Mouse (Mus musculus) thymus, adult 18-20 months (tissue): ENCODE measurements around the gene Rab4a.
"Not testable (repeated sequence)": the region's sequence is repeated elsewhere in the genome, so short reads cannot be mapped to it uniquely, and the experiment has no call there.

Experiments
- DNase-seq, 2 experiments: peaks; one replicate each; pipeline ENCODE4 v3.0.0; 2022; ENCODE audit warnings: mixed read lengths in 2 of 2

Rab4a gene

DNA sequence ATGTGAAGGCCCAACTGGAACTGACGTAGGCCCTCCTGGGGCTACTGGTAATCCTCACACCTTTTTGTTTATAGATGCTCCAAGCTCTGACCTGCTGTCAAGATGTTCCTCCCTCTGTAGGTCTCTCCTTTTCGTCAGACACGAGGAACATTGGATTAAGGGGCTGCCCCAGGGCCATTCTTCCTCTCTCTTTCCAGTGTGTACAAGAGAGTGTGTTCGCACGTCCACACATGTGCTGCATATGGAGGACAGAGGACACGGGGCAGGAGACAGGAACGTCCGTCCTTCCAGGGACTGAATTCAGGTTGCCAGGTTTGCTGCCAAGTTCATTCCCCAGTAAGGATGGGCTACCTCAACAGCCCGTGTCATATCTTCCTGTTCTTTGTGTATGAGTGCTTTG lies 16.3 kb upstream of the Rab4a start:
- no peak for DNase-seq

DNA sequence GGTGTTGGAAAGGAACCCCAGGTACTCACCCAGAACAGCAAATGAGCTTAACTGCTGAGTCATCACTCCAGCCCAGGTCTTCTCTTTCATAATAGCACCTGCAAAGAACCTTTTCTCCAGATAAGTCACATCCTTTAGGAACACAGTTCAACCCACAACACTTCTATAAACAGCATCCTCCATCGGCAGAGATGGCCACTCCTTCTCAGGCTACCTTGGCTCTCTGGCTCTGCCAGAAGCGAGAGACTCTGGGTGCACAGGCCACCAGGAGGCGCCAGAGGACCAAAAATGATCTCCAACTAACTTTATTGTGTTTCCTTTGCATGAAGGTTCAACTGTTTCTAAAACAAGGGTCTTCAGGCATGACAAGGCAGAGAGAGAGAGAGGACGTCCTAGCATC lies 15.8 kb upstream of the Rab4a start:
- peak; percentile 39 to 46 for DNase-seq

DNA sequence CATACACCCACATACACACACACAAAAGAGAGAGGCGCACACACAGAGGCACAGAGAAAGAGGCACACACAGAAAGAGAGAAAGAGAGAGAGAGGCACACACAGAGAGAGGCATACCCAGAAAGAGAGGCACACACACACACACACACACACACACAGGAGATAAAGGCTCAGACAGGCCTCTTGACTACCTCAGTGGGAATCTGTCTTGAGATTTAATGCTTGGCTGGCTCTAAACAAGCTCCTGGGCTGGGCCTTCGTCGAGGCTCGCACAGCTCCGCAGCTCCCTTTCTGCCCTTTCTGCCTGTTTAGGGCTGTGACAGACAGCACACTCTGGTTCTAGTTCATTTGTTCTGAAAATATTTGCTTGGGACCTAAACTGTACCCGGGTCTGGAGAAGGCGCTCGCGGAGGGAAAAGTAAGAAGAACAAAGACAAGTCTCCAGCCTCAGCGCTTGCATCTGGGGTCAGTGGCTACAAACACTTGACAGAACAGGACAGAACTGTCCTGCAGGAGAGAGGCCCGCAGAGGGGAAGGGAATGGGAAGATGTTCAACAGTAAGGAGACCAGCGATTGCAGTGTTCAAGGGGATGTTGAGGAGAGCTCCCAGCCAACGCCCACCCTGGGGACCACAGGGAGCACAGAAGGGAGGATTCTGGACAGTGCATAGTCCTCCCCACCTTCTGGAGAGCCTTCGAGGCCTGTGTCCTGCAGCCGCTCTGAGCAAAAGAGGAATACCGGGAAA lies 14.5 kb upstream of the Rab4a start:
- DNase-seq = no peak

DNA sequence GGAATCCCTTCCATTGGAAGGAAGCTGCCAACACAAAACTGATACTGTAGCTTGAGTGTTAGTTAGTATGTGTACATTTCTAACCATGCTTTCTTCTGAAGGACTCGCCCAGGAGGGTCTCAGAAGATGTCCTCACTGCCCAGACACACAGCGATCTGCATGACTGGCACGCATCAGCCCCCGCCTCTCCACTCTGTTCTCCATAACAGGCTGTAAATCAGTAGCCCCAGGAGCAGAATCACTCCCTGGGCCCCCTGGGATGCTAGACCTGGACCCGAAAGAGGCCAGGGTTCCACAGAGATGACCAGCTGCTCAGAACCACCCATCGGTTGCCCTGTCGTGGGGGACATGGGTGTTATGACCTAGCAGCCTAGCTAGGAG lies 13.9 kb upstream of the Rab4a start:
- DNase-seq = no peak

DNA sequence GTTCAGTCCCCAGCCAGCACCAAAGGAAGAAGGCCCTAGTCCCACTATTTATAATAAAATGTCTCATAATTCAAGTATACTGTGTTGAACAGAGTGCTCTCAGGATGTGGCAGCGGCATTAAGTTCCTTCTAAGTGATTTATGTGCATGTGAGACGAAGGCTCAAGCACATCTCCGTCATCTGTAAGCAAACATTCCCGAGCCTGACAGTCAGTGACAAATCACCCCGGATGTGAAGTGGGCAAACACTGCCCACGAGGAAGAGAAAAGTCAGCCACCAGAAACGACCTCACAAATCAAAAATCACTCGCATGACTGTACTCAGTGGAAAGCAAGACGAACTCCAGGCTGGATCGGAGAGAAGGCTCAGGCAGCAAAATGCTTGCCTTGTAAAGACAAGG lies 11.9 kb upstream of the Rab4a start:
- no peak for DNase-seq

DNA sequence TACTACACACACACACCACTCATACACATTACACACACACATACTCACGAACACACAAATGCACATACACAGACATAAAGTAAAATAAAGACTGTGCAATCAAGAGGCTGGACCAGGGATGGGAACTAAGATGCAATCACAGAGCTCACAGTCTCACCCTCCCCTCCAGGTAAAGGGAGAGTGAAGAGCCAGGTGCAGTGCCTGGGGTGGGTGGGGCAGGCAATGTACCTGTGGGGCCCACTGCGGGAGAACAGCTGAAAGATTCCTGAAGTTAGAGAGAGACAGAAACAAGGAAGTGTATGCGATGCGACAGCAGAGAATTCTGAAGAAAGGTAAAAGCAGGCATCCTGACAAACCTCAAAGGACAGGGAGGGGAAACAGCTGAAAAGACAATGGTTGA lies 11.0 kb upstream of the Rab4a start:
- DNase-seq = no peak

DNA sequence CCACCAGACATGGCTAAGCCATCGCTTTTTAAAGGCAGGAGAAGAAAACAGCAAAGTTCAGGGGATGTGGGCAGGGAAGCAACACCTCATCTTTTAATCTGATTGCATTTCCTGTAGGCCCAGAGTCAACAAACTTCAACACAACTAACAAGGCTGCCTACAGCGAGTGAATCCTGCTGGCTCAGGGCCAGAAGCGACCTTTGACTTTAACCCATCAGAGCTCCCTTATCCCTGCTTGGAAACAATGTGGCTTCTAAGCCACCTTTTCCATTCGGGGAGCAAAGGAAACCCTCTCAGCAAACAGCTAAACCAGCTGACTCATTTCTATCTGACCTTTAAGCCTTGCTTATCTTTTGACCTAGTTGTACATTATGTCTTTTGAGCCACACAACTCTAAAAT lies 9.0 kb upstream of the Rab4a start:
- no peak for DNase-seq

DNA sequence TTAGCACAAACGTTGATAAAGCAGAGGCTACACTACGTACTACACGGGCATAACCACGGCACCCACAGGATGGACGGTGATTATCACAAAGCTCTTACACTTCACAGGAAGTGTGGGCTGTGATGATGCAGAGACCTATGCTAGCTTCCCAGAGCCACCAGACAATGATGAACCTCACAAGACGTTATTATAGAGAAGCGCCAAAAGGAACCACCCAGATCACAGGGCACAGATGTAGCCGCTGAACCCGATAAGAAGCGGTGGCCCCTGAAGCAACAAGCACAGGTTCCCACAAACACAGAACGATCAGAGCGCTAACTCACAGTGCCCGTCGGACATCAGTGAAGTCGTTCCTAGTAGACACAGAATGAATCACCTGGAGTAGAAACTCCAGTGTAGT lies 7.9 kb upstream of the Rab4a start:
- DNase-seq = no peak

DNA sequence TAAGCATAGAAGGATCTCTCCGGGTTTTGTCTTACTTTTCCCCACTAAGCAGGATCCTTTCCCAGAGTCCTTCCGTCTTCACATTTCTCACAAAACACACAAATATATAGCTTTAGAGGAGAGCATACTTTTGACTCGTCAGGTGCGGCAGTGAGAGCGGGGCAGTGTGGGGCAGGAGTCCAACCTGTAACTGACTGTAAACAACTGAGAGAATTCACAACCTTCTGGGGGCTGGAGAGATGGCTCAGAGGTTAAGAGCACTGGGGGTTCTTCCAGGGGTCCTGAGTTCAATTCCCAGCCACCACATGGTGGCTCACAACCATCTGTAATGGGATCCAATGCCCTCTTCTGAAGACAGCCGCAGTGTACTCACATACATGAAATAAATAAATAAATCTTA lies 6.4 kb upstream of the Rab4a start:
- DNase-seq = no peak

DNA sequence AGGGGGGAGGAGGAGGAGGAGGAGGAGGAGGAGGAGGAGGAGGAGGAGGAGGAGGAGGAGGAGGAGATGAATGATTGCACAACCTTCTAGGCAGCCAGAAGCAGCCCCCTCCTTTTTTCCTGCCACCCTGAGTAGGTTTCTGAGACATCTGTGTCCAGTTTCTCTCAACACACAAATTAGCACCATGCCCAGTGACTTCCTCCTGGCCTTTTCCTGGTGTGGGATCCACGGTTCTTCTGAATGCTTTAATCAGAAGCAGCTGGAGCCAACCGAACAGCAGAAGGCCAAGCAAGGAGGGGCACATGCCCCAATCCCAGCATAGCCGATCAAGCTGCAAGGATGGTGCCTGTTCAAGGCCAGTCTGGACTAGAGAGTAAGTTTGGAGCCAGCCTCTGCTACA lies 5.9 kb upstream of the Rab4a start:
- DNase-seq = no peak

DNA sequence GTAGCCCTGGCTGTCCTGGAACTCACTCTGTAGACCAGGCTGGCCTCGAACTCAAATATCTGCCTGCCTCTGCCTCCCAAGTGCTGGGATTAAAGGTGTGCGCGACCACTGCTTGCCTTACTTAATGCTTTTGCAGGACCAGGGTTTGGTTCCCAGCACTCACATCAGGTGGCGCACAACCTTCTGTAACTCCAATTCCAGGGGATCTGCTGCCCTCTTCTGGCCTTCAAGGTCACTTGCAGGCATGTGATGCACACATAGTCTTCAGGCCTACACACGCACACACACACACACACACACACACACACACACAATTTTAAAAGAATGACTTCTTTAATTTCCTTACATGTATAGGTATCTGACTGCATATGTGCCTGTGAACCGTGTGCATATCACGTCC lies 4.9 kb upstream of the Rab4a start:
- DNase-seq = no peak

DNA sequence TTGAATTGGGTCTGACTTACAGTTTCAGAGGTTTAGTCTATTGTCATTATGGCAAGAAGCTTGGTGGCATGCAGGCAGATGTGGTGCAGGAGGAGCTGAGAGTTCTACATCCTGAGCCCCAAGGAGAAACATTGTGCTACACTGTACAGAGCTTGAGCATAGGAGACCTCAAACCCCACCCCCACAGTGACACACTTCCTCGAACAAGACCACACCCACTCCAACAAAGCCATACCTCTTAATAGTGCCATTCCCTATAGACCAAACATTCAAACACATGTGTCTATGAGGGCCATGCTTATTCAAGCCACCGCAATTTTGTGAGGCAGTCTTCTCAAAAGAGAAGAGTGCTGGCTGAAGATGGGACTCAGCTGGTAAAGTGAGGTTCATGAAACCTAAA lies 4.2 kb upstream of the Rab4a start:
- DNase-seq = no peak

DNA sequence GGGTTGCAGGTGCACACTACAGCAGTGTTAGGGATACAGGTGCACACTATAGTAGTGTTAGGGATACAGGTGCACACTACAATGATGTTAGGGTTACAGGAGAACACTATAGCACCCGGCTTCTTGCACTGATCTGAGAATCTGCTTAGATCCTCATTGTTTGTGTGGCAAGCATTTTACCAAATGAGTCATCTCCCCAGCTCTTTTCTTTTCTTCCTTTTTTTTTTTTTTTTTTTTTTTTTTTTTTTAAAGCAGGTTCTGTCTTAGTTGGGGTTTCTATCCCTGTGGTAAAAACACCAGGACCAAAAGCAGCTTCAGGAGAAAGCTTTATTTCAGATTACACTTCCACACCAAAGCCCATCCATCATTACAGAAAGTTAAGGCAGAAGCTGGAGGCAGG lies 2.1 kb upstream of the Rab4a start:
- DNase-seq = no peak

DNA sequence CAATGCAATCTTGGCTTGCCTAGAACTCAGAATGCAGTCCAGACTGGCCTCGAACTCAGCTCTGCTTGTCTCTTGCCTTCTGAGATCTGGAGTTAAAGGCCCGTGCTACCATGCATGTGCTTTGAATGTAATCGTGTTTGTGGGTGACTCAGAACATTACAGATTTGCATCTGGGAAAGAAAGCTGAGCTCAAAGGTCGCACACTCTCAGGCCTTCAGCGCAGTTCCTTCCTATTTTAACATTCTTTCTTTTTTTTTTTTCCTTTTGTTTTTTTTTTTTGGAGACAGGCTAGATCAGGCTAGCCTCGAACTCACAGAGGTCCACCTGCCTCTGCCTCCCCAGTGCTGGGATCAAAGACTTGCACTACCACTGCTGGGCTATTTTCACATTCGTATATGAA lies 1.2 kb upstream of the Rab4a start:
- DNase-seq = no peak

DNA sequence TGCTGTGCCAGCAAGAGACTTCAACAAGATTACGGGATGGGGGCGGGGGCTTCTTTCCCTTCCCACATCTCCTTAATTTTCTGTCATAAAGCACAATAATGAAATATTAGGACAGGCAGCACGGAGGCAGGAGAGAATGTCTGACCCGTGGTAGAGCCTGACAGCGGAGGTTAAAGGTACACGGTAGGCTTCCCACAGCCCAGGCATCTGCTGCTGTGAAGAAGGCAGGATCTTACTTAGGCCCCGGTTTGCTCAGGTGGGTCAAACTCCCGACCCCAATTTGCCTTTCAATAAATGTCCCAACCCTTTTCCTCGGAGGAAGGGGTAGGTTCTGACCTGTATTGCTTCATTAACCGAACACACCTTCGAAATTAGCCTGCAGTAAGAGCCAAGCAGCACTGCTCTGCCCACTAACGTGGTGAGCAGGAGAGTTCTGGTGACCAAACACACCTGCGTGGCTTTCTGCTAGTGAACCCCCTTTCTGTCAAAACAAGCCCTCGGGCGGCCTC lies 522 bp upstream of the Rab4a start:
- DNase-seq = no peak

DNA sequence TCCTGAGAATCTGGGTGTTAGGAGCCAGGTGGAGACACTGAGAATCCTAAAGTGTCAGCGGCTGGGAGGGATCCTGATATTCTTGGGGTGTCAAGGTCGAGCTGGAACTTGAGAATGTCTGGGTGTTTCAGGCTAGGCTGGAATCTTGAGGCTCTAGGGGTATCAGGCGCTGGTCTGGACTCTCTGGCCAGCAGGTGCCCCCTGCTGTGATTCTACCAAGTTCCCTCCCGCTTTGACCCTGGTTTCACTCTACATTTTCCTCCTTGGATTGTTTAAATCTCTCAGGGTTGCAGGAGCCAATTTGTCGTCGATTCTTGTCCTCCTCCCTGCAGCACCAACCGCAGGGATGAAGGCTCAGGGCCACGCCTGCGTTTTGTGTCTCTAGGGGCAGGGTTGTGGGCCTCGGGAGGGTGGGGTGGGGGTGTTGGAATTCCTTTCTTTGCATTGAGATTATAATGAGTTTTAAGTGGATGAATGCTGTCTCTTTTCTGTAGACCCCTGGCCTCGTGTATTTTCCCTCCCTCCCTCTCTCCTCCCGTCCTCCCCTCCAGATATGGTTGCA lies 670 bp downstream of the Rab4a start:
- no peak for DNase-seq

DNA sequence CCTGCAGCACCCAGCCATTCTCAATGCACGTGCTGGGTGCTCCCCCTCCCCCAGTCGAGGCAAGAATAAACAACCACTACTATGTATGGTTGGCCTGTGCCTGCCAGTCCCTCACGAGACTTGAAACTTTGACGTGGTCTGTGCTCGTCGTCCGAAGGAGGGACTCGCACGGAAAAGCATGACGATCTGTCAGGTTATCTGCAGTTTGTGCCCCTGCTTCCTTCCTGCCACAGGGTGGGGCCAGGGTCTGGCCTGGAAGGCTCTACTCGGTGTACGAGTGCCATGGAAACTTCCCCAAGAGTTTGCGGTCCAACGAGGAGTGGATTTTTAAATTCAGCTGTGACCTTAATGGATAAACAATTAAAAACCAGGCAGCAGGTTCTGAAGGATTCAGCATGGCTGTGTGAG lies 1.2 kb downstream of the Rab4a start:
- no peak for DNase-seq

DNA sequence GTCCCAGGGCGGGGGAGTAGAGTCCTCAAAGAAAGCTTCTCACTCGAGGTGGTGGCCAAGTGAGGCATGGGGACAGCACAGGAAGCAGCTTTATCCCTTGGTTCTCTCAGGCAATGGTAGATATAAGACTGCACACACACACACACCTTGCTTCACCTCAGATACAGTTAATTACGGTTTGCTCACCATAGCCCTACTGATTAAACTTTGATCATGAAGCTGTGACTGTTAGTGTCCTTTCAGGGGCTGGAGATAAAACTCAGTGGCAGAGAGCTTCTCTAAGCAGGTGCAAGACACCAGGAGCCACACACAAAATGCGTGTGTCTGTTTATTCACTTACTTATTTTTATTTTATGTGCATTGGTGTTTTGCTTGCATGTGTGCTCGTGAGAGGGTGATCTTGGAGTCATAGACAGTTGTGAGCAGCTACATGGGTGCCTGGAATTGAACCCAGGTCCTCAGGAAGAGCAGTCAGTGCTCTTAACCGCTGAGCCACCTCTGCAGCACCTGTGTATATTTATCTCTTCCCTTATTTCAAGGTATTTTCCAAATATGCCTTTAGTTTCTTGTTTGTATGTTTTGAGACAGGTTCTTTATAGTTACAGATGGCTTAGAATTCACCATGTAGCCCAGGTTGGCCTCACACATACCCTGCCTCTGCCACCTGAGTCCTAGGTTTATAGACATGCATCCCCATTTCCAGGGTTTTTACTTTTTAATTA lies 2.2 kb downstream of the Rab4a start:
- no peak for DNase-seq

DNA sequence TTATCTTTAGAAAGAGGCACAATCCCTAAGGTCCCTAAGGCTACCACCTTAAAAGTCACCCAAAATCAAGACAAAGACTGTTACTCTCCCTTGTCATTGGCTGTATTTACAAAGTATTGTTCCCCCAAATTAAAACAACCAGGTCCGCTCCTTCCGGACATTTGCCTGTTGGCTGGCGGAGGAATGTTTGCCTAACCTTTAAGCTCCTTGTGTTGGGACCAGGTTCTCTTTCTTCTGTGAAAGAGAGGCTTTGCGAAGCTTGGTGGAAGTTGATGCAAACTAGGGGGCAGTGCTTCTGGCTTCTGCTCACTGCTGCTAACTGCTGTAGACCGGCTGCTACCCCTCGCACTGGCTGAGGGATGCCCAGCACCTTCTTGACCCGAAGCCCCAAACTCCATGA lies 2.9 kb downstream of the Rab4a start:
- no peak for DNase-seq

DNA sequence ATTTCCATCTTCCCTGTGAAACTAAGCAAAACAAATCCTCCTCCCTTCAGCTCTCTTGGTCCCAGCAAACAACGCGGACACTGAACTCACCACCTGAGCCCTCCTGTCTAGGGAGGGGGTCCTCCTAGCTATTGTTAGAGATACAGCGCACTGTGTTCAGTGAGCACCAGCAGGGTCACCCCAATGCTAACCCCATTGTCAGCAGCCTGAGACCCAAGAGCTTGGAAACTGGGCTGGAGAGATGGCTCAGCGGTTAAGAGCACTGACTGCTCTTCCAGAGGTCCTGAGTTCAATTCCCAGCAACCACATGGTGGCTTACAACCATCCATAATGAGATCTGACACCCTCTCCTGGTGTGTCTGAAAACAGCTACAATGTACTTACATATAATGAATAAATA lies 3.6 kb downstream of the Rab4a start:
- not testable (repeated sequence) for DNase-seq

DNA sequence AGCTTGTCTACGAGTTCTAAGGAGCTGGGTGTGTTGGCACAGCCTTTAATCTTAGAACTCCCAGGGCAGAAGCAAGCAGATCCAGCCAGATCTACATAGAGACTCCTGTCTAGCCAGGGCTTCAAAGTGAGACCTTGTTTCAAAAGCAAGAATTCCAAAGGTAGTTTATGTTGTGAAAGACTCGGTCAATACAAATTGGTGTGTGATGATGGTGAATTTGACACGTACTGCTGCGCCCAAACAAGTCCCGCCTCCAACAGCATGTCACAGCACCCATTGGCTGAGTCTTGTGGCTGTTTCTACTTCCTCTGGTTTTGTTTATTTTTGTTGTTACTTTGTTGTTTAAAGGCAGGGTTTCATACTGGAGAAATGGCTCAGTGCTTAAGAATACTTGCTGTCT lies 6.4 kb downstream of the Rab4a start:
- DNase-seq = no peak

DNA sequence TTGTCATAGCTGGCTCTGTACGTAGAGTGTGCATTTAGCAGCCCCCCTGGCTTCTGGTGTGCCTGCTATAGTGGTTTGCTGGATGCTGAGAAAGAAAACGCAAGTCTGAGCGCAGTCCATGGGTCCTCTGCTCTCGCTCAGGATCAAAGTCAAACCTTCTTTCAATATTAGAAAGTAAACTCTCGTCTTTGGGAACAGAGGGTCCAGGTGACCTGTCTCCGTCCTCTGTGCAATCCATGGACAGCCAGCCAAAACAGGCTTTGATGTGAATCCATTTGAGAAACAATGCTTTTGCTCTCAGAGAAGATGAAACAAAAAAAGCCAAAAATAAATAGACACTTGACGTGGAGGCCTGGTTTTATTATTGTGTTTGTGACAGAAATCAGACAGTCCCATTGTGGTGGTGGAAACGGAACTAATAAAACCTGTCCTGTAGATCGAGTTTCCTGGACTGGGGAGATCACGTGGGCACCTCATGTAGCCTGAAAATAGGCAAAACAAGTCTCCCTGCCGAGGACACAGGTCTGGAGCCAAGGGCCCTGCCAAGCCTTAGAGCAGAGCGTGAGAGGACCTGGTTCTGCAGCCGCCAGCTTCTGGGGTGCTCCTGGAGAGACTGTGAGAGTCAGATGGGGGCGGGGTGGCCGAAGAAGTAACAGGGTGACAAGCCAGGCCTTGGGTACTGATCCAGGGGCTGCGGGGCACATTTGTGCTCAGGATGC lies 7.5 kb downstream of the Rab4a start:
- DNase-seq = no peak

DNA sequence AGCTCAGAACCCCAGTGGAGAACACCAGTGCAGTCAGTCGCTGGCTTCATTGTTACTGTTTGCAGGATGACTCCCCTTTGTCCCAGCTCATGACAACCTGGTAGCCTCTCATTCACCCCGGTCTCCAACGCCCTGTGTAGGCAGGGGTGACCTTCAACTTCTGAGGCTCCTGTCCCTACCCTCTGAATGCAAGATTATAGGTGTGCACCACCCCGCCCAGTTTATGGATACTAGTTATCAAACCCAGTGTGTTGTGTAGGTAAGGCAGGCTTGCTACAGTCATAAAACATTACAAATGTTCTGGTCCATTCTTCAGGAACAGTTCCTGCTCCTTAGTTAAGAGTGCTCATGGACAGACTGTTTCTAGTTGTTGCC lies 8.1 kb downstream of the Rab4a start:
- DNase-seq = no peak

DNA sequence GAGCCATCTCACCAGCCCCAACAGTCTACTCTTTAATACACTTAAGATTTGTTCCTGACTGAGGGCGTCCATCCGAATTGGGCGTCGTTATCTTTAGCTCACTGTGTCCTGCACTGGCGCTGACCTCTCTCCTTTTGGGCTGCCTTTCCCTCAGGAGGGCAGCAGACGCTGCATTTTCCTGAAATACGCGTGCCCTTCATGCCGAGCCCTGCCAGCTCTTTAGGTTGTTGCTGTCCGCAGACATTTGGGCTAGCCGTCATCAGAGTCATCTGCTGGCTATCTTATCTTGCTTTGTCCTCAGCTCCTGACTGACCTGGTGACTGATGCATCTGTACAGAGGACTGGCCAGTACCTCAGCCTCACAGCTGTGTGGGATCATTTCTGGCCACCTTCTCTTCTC lies 9.5 kb downstream of the Rab4a start:
- no peak for DNase-seq
